Mouse (Mus musculus) urinary bladder, postnatal 4 days (tissue): ENCODE measurements around the gene Pah.
A peak's percentile ranks its signal among the peaks of the same experiment; 100 is the strongest.

Source experiments
- DNase-seq, 2 experiments: peaks; one replicate each; pipeline ENCODE4 v3.0.0; 2021 to 2022; ENCODE audit warnings: low spot score in 2 of 2

Pah gene

GRCm38 (mm10) chr10:87503946-87504345, 17.6 kb upstream of the Pah start:
- DNase-seq: no peak

- DNase-seq: no peak
These were observed 13.0 kb upstream of the Pah start for GRCm38 (mm10) chr10:87508581-87508980.

GRCm38 (mm10) chr10:87513052-87513451, 8.5 kb upstream of the Pah start:
- no peak for DNase-seq

- no peak for DNase-seq
These were observed 3.0 kb upstream of the Pah start for GRCm38 (mm10) chr10:87518585-87518984.

GRCm38 (mm10) chr10:87520401-87521116, 1.0 kb upstream of the Pah start:
- DNase-seq: no peak

GRCm38 (mm10) chr10:87534172-87534571, 12.6 kb downstream of the Pah start:
- no peak for DNase-seq

GRCm38 (mm10) chr10:87545759-87546158, 24.2 kb downstream of the Pah start:
- DNase-seq: no peak

GRCm38 (mm10) chr10:87546299-87547234, 25.0 kb downstream of the Pah start:
- no peak for DNase-seq

GRCm38 (mm10) chr10:87552726-87553125, 31.1 kb downstream of the Pah start:
- no peak for DNase-seq

- peak in 1 of 2 experiments; percentile 44 for DNase-seq
These were observed 34.8 kb downstream of the Pah start for GRCm38 (mm10) chr10:87556441-87556840.

- no peak for DNase-seq
These were observed 42.2 kb downstream of the Pah start for GRCm38 (mm10) chr10:87563818-87564217.

- DNase-seq: no peak
These were observed 44.1 kb downstream of the Pah start for GRCm38 (mm10) chr10:87565712-87566111.

- no peak for DNase-seq
These were observed 50.9 kb downstream of the Pah start for GRCm38 (mm10) chr10:87572500-87572899.

- no peak for DNase-seq
These were observed 65.1 kb downstream of the Pah start for GRCm38 (mm10) chr10:87586696-87587095.

- peak in 1 of 2 experiments; percentile 26 for DNase-seq
These were observed 72.3 kb downstream of the Pah start for GRCm38 (mm10) chr10:87593916-87594315.

- peak in 1 of 2 experiments; percentile 21 for DNase-seq
These were observed 74.9 kb downstream of the Pah start for GRCm38 (mm10) chr10:87596361-87597074.

GRCm38 (mm10) chr10:87597075-87597677, 75.6 kb downstream of the Pah start:
- no peak for DNase-seq

GRCm38 (mm10) chr10:87602151-87602550, 80.6 kb downstream of the Pah start:
- DNase-seq: no peak

- DNase-seq: no peak
These were observed 103.6 kb downstream of the Pah start for GRCm38 (mm10) chr10:87625196-87625595.
